Mouse (Mus musculus) layer of hippocampus, adult 11-12 months (tissue): Measurements from ENCODE around the gene Gm11992.

Experiments
- DNase-seq: peaks from one replicate; pipeline ENCODE4 v3.0.0; 2022; ENCODE audit warnings: low spot score

Gene Gm11992

GRCm38 (mm10) chr11:9048011-9048702, at the start of gene Gm11992:
Gene Gm11992, plus strand, starts transcription at chr11:9048594.
- peak; percentile 87 for DNase-seq

DNA sequence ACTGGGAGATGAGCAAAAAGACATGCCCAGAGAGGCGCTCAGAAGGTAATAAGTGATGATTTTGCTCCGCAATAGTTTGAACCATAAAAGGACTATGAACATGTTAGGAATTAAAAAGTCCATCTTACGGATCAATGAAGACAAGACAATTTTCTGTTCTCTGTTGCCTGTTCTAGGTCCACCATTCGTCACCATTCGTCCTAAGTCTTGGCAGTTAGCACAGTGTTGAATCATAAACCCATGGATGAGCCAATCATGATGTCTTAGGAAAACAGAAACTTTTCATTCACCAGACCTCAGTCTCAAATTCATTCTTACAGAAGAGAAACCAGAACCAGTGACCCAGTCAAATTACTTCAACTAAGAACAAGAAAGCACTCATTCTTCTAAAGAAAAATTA, 39.6 kb upstream of the Gm11992 start:
- no peak for DNase-seq

DNA sequence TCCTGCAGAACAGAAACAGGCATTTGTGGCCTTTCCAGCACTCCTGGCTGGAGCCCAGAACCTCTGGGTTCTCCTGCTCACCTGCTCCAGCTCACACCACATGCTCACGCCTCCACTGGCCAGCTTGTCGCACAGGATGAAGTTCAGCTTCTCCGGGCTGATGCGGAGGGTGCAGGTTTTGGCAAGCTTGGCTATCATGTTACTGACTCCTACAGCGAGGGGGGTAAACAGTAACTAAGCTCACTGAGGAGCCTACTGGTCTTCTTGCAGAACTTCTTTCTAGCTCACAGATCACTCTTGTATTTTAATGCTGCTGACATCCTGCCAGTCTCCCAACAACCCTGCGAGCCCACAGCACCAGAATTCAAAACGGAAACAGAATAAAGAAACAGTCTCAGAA, 38.0 kb upstream of the Gm11992 start:
- DNase-seq: no peak

- DNase-seq: peak; percentile 77
These were observed 37.5 kb upstream of the Gm11992 start, which contains the start of gene Hus1 for GRCm38 (mm10) chr11:9010853-9011339. Gene Hus1, minus strand, starts transcription at chr11:9011191.

DNA sequence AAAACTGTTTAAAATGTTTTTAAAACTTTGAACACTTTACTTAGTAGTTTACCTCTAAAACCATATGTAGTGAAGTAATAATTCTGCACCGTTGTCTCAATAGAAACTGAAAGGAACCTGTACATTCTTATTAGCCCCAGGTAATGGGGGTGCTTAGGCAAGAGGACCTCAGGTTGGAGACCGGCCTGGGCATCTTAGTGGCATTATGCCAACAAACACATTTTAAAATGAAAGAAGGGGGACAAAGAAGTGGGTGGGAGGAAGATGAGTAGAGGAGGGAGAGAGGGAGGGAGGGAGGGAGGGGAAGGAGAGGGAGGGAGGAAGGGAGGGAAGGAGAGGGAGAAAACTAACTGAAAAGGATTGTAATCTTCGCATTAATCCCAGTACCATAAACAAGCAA, 37.0 kb upstream of the Gm11992 start:
- no peak for DNase-seq

DNA sequence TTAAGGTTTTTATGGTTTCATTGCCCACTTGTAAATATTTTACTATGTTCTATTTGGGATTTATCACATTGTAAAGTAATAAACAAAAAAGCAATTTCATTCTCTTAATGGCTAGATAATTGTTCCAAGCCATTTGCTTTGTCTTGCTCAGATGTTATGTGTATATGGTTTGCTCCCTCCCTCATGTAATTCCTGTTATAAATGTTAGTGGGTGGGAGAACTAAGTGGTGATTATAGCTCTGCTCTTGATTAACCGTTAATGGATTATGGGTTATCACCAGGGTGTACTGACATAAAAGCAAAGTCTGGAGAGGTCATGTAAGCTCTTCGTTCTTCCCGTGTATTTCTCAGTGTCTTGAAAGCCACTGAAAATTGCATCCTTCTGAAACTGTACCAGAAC, 33.7 kb upstream of the Gm11992 start:
- DNase-seq: no peak

GRCm38 (mm10) chr11:9018491-9019267, 29.7 kb upstream of the Gm11992 start:
- DNase-seq: no peak

DNA sequence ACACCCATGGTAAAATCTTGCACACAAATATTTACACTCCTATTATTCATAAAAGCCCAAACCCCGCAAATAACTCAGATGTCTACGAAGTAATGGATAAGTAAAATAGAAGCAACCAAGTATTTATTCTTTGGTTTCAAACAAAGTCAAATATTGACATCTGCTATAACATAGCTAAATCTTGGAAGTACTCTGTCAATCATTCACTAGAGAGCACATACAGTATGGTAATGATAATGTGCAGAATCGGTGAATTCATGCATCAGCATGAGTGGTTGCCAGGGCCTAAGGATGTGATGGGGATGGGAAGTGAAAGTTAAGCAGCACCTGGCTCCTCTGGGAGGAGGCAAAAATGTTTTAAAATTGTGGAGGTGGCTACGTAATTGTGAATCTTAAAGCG, 28.2 kb upstream of the Gm11992 start:
- DNase-seq: no peak

DNA sequence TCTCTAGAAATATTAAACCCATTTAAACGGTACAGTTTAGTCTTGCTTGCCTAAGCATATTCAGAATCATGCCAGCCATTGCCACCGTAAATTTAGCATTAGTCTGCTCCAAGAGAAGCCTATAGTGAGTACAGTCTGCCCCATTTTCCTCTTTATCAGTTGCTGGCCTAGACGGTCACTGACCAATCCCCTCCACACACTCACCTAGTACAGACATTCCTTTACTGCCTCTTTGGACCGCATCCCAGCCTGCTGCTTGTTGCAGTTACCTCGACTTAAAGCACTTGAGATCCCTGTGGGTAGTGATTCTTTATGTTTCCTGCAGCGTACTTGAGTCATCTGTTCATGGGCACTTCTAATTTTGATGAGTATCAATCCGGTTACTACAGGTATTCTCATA, 23.6 kb upstream of the Gm11992 start:
- DNase-seq: no peak

GRCm38 (mm10) chr11:9025211-9025610, 23.2 kb upstream of the Gm11992 start:
- no peak for DNase-seq

- DNase-seq: no peak
These were observed 16.9 kb upstream of the Gm11992 start for GRCm38 (mm10) chr11:9031530-9031929.

- DNase-seq: no peak
These were observed 1.8 kb upstream of the Gm11992 start for GRCm38 (mm10) chr11:9046546-9046945.

GRCm38 (mm10) chr11:9047044-9047443, 1.4 kb upstream of the Gm11992 start:
- DNase-seq: peak; percentile 7

DNA sequence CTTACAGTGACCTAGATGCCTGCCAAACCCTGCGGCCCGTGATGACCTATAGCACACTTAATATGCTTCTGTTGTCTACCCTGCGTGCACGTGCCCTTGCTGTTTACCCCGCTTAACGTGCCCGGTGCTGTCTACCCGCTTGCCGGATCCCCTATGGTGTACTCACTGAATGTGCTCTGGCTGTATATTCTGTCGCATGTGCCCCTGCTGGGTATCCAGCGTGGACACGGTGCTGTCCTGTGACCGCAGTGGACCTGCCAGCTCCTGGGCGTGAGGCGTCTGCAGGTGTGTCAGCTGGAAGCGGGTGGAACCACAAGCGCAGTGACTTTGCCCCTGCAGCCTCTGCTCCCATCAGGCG, 288 bp downstream of the Gm11992 start, which contains the start of gene Sun3:
Gene Sun3, minus strand, starts transcription at position 289 of the 358 bp plus-strand sequence.
- DNase-seq: no peak

DNA sequence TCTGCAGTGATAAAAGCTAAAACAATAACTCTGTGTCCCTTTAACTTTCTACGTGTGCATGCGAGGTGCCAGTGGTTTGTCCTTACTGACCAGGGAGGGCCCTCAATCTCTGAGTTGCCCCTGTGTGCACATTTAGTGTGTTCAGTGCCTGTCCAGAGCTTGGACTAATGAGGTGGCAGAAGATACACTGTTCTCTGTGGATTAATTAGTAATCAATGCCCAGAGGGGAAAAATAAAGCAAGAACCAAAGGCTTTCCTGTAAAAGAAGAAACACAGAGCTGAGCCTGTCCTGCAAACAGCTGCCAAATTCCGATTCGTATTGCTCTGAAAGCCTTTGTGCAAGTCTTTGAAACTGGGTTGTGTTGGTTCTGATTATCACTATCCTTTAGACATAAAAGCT, 1.8 kb downstream of the Gm11992 start:
- DNase-seq: no peak

GRCm38 (mm10) chr11:9051895-9052294, 3.5 kb downstream of the Gm11992 start:
- DNase-seq: no peak

DNA sequence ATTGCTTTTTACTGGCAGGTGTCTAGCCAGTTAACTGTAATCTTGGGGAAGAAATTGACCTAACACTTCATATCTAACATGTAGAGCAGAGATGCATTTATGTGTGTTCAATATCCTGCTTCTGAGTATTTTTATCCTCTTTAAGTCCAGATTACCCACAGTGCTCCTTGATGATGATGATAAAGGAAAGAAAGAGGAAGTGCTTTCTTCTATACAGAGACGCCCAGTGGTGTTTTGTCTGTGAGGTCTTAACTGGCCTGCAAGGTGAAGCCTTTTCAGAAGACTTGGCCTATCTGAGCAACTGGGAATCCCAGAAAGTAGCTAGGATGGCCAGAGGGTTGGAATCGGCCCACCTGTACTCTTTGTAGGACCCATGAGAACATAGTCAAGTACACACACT, 8.5 kb downstream of the Gm11992 start:
- DNase-seq: no peak

GRCm38 (mm10) chr11:9057711-9058110, 9.3 kb downstream of the Gm11992 start:
- no peak for DNase-seq

DNA sequence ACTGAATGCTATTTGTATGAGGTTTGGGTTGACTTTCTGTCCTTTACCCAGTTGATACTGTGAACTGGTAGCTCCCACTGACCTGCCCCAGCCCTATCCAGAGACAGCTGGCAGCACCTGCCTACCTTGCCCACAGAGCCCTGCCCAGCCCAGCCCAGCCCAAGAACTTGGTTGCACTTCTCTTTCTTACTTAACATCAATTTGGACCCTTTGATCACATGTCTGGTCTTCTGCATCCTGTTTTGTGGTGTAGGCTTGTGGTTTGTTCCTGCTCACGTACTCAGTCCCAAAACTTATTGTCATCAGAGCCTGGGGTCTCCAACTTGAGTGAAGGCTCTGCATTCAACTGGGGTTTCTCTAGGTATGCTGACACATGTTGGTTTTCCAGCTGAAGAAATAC, 11.6 kb downstream of the Gm11992 start:
- DNase-seq: no peak

DNA sequence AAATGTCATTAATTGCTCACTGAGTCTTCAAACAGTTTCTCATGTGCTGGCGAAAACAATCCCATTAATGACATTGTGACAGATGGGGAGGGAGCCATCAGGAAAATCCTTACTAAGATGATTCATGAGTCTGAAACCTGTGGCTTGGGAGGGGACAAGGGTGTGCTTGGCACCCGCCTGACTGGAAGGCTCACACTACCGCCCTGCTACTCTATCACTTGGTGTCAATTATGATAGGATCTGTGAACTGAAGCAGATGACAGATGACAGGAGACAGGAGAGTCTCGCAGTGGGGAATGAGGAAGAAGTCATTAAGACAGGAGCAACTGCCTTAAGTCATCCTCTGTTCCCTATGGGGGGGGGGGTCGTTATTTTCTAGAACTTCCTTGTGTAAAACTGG, 12.1 kb downstream of the Gm11992 start:
- no peak for DNase-seq

- DNase-seq: no peak
These were observed 28.1 kb downstream of the Gm11992 start for GRCm38 (mm10) chr11:9076444-9076843.

DNA sequence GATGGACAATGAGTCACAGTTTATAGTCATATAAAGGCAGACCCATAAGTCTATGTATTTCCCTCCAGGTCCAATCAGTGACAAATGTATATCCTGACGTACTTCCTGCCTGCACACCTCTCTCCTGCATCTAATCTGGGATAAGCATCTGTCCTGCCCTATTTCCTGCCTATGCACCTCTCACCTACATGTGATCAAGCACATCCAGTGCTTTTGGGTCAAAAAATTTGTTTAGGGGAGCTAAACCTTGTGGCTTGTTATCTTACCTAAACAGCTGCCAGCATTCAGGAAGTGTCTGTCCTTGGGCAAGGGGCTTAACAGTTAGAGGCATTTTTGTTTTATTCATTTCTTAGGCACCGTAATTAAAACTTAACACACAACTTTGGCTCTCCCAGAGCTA, 64.8 kb downstream of the Gm11992 start:
- DNase-seq: no peak

- no peak for DNase-seq
These were observed 67.2 kb downstream of the Gm11992 start for GRCm38 (mm10) chr11:9115367-9116120.
